Mouse (Mus musculus): ENCODE measurements around the gene Eci3. TPM values are rescaled to one million over a fixed set of nuclear protein-coding genes. Genes with fewer than 3 reads are reported as not detected.

Gene Eci3
- 0.46 and 0.52 TPM in 2 replicates for polyA plus RNA-seq (2015; fragmentation: Nextera tagmentation; extraction: Ambion mirVana)

DNA sequence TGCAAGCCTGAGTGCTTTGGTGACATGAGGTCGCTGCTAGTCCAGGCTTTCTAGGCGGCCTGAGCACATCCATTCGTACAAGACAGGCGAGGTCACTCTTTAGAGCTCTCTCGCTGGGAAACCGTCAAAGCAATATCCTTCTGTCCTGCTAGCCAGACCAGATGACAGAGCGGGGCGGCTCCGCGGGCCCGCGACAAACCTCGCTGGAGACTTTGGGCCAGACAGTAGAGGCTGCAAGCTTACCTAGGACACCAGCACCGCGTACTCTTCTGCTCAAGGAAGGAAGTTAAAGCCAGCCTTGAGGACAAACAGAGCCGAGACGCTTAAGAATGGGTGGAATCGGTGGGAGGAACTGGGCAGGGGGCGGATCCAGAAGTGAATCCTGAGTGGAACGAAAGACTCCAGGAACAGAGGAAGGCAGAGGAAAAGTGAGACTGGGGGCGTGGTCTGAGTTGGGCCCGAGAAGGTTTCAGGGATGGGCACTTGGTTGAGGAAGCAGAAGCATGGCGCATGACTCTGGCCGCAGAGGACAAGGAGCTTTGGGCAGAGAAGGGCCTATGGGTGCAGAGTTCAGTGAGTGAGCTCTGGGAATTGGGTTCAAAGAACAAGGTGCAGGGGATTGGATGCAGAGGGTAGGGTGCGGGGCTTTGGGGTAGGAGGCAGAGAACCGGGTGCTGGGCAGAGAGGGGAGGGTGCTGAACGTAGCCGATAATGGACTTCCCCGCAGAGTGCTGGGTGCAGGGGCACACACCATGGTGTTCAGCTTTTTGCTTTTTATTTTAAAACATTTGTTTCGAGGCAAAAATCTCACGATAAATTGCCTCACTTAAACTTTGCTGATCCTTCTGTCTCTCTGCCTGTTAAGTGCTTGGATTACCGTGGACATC, at the start of gene Eci3:
Gene Eci3 (minus strand): TSS at position 300 of the 887 bp plus-strand sequence.

DNA sequence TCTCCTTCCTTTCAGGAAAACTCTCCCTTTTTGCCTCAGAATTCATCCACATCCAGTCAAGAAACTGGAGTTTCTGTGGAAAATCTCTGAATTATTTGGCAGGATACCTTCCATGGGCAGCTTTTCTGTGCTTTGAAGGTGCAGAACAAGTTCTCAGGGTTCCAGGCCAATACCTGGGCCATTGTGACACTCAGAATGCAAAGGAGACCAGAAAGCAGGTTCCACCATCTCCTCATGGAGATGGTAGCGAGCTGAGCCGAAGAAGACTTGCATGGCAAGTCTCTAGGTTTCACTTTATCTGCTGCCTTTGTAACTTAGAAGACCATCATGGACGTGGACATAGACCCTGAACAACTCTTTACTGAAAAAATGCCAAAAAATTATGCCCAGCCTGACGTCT, 39.4 kb downstream of the Eci3 start, which contains the start of the genes Fam217a and 4933417A18Rik:
Gene Fam217a (minus strand): TSS at position 101 of the 400 bp plus-strand sequence.
Gene 4933417A18Rik (plus strand): TSS at position 200 of the 400 bp plus-strand sequence.

Other genes starting within 250 kb of the Eci3 start
- gene Fam50b, start 229.0 kb downstream of the Eci3 start, polyA plus RNA-seq (2015; fragmentation: Nextera tagmentation; extraction: Ambion mirVana): 0.25 TPM in 1 of 2 replicates, not detected in the other
- gene Prpf4b, start 88.5 kb downstream of the Eci3 start, polyA plus RNA-seq (2015; fragmentation: Nextera tagmentation; extraction: Ambion mirVana): 29.0 and 36.1 TPM in 2 replicates
- gene Fam217a, start 39.5 kb downstream of the Eci3 start, polyA plus RNA-seq (2015; fragmentation: Nextera tagmentation; extraction: Ambion mirVana): 0.46 and 0.47 TPM in 2 replicates
- gene 4933417A18Rik, start 39.4 kb downstream of the Eci3 start, polyA plus RNA-seq (2015; fragmentation: Nextera tagmentation; extraction: Ambion mirVana): not detected in 2 replicates
- gene Eci2, start 63.3 kb upstream of the Eci3 start, polyA plus RNA-seq (2015; fragmentation: Nextera tagmentation; extraction: Ambion mirVana): 79.9 and 81.8 TPM in 2 replicates

All from urinary bladder, postnatal 0 days (tissue).